Mouse (Mus musculus) kidney, adult 10 weeks (tissue): ENCODE data around the gene B3galt1. TPM values are rescaled to one million over a fixed set of nuclear protein-coding genes. Genes with fewer than 3 reads are reported as not detected.

ENCODE experiments used
- polyA plus RNA-seq: library from polyadenylated mRNA; stranded (reverse); fragments of 350-450 nt; fragmentation: Illumina TruSeq; extraction: RNeasy Lipid Tissue Mini Kit (QIAGEN cat#74804); gene quantifications from one replicate; pipeline ENCODE4 v1.2.3, GENCODE M21; 2014; ENCODE audit warnings: low read depth, low replicate concordance

Gene B3galt1
- 2.5 TPM for polyA plus RNA-seq

GRCm38 (mm10) chr2:67565480-67566331 lies at the start of gene B3galt1:
Gene B3galt1 (plus strand): TSS chr2:67565871.

Other genes with a start within 250 kb of the B3galt1 start
- not detected for gene Gm21830, start 152.1 kb upstream of the B3galt1 start, polyA plus RNA-seq
- not detected for gene Gm26727, start 132.7 kb upstream of the B3galt1 start, polyA plus RNA-seq
- gene Xirp2, start 119.9 kb upstream of the B3galt1 start, polyA plus RNA-seq, result not detected